Mouse (Mus musculus) kidney, adult 2 months (tissue): ENCODE results near the gene Limk2.

ENCODE experiments used
- CTCF ChIP-seq: fragments of 200-500 bp; conservative IDR thresholded peaks from 2 replicates; pipeline ENCODE4 v1.5.1; 2011; ENCODE audit warnings: low read depth, mild to moderate bottlenecking, control low read depth, low read length, moderate library complexity, mixed read lengths; ENCODE audit not compliant: insufficient read depth, insufficient read length
- POLR2A ChIP-seq: fragments of 200-500 bp; IDR thresholded peaks from one replicate; pipeline ENCODE4 v1.6.1; 2011; ENCODE audit warnings: low read depth, low read length, control low read depth

- TF ChIP-seq CTCF, result no peak
- no peak for TF ChIP-seq POLR2A
Observed at GRCm38 (mm10) chr11:3369449-3369848, 39.5 kb downstream of the Limk2 start.
